Mouse (Mus musculus): ENCODE measurements at regions not wholly inside any gene's neighbourhood (a gene's known extent, or its start where the extent isn't known, plus 50 kb on each side); places are given as distances from the start of the nearest gene placed in this dataset.

GRCm38 (mm10) chr13:26079362-26079761 is 690.6 kb downstream of the Hdgfl1 start:
- TF ChIP-seq EP300 (IDR thresholded peaks at IDR 0.05; ENCODE audit: low read depth), result no peak
- TF ChIP-seq CTCF (IDR thresholded peaks at IDR 0.05; ENCODE audit: low read depth), result no peak
